Mouse (Mus musculus): ENCODE data around the gene Bfsp1.

DNA sequence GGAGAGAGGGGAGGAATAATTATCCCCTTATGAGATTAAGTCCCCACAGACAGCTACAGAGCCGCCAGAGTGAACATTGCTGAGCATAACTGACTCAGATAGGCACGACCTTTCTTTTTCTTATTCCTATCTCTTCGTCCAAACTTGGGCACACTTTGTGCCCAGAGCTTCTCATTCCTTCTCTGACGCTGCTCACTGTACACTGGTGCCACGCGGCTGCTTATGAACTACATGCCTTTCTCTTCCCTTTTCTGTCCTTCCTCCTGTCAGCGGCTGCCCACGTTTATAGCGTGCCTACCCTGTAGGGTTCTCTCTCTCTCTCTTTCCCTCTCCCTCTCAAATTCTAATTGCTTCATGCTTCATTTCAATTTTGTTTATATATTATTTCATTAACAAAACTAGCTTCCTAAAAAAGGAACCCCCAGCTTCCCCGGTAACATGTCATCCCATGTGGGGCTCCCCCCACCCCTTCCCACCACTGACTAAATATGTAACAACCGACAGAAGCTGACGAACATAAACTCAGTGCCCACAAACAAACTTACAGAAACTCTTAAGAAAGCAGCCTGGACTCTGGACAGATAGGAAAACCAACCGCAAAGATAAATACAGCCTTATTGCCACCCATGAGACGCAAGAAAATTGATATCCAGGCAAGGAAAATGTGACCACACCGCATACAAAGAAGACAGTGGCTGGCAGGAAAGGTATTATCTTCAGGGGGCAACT is 26.3 kb upstream of the Bfsp1 start:
- TF ChIP-seq EP300 (IDR thresholded peaks at IDR 0.05; ENCODE audit: low read depth) (no peak), CTCF (IDR thresholded peaks at IDR 0.05; ENCODE audit: low read depth) (no peak)

Data from heart, postnatal 0 days (tissue).